Mouse (Mus musculus) mammary gland, adult 2 months (tissue): ENCODE results near the gene Ftsj1. TPM values are rescaled to one million over a fixed set of nuclear protein-coding genes. Genes with fewer than 3 reads are reported as not detected.

ENCODE experiments used
- polyA plus RNA-seq: library from polyadenylated mRNA; depleted of rRNA; stranded (reverse); fragments of >200 nt; gene quantifications from 2 replicates; pipeline ENCODE4 v1.2.3, GENCODE M21; 2012; ENCODE audit warnings: low replicate concordance; rRNA removed

Gene Ftsj1
- polyA plus RNA-seq: 28.8 and 40.2 TPM in 2 replicates

DNA sequence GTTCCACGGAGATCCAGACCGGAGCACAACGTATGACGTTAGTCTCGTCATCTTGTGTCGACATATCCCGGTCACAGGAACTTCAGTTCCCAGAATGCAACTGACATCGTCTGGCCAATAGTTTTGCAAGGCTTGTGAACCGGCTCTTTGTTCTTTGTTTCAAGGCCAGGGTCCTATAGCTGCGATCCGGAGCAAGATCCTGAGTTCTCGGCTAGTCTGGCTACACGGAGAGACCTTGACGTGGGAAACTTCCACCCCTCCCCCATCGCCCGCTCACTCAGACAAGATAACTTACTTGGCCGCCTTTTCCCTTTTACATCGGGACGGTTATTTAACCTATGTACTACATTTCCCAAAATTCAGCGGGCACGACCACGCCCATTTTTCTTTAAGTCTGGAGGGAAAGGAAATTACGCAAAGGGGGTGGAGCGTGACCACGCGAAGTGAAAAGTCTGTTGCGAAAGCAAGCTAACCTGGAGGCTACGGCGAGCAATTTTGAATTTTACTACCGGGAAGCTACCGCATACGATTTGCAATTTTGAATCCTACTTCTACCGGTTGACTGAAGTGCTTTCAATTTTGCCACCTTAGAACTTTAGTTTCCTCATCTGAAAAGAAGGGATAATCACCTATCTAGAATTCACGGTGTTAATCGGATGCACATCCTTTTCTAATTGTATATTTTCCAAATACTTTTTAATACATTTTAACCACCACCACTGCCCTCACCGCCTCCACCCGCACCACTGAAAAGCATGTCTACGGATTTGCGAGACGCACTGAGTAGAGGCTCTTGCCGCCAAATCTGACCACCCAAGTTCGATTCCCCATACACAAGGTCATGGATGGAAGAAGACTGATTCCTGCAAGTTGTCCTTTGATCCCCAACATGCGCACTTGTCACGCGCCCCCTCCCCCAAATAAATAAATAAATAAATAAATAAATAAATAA, at the start of gene Ftsj1:
TSS of gene Ftsj1 (minus strand) at position 73 of the 952 bp plus-strand sequence.

DNA sequence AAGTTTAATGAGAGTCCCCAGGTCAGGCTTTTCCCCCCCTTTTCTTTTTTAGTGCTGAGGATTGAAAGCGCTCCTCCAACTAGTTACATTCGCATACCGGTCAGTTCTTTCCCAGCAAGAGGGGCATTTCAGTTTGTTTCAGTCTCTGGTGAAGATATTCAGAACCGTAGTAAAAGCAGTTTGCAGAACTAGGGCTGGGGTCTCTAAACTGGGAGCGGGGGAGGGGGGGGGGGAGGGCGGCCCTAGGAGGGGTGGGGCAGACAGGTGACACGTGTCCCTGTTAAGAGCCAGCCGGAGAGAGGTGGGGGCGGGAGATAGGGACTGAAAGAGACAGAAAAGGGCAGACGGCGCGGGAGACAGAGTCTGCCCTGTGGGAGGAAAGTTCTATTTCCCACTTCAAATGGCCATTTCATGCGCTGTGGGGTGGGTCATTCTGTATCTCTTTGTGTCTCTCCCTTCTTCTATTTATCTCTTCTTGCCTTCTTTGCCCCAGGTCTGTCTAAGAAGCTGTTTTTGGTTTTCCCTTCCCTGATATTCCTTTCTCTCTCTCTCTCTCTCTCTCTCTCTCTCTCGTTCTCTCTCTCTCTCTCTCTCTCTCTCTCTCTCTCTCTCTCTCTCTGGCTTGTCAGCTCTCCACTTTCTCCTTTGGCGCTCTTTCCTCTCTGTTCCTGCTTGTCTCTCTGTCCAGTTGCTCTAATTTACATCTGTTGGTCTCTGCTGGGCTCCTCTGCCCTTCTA, 19.0 kb upstream of the Ftsj1 start, which contains the start of gene Slc38a5:
TSS of gene Slc38a5 (plus strand) at position 51 of the 738 bp plus-strand sequence.

DNA sequence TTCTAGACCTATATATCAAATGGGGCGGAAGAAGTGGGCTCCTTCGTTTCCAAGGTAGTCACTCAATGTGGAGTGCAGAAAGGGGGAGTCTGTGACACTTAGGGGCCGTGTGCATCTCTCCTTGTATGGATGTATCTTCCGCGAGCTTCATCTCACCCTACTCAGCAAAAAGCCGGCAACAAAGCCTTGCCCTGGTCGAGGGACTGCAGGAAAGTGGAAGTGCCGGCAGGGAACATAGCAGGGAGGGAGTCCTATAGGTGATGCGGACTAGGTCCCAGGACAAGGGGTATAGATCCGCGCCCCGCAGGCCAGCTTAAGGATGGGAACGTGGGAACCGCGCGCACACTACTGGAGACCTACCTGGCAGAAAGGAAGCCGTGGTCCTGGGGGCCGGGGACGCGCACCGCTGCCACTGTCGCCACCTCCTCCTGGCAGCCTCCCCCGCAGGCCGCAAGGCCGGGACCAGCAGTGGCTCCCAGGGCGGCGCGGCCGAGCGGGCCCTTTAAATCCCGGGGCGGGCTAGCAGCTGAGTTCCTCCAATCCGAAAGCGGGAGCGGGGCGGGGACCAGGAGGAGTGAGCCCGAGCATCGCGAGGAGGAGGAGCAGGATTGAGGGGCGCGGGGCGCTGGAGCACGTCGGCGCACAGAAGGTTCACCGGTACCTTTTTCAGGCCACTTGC, 46.1 kb downstream of the Ftsj1 start, which contains the start of gene Porcn:
TSS of gene Porcn (minus strand) at position 511 of the 679 bp plus-strand sequence.

DNA sequence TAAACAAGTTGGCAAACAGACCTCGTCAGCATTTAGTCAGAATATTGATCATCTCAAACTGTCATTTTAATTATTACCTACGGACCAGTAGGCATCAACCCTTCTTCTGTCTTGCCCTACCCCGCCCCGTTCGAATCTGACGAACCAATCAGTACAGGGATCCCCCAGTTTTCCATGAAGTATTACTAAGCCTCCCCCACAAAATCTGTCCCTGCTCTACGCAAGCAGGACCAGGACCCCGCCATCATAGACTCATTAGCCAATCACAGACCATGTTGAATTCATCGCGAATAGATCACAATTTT, 58.8 kb downstream of the Ftsj1 start, which contains the start of gene Ebp:
TSS of gene Ebp (minus strand) at position 94 of the 305 bp plus-strand sequence.

Other genes starting within 250 kb of the Ftsj1 start
- not detected in 2 replicates for gene Glod5, start 233.9 kb downstream of the Ftsj1 start, polyA plus RNA-seq
- 10.0 and 14.5 TPM in 2 replicates for gene Suv39h1, start 177.6 kb downstream of the Ftsj1 start, polyA plus RNA-seq
- gene Was, start 161.9 kb downstream of the Ftsj1 start, polyA plus RNA-seq: 17.7 and 40.1 TPM in 2 replicates
- 84.1 and 145 TPM in 2 replicates for gene Wdr13, start 119.5 kb downstream of the Ftsj1 start, polyA plus RNA-seq
- 59.0 and 77.2 TPM in 2 replicates for gene Rbm3, start 106.5 kb downstream of the Ftsj1 start, polyA plus RNA-seq
- gene Tbc1d25, start 76.2 kb downstream of the Ftsj1 start, polyA plus RNA-seq: 17.8 and 27.4 TPM in 2 replicates
- 101 and 104 TPM in 2 replicates for gene Ebp, start 58.9 kb downstream of the Ftsj1 start, polyA plus RNA-seq
- gene Porcn, start 45.9 kb downstream of the Ftsj1 start, polyA plus RNA-seq: 39.5 and 42.5 TPM in 2 replicates
- gene Slc38a5, start 18.7 kb upstream of the Ftsj1 start, polyA plus RNA-seq: 0.11 and 0.23 TPM in 2 replicates
- gene Ssxb10, start 75.0 kb upstream of the Ftsj1 start, polyA plus RNA-seq: not detected in 2 replicates
- gene Ssxb9, start 114.6 kb upstream of the Ftsj1 start, polyA plus RNA-seq: not detected in 2 replicates
- not detected in 2 replicates for gene Ssxb1, start 160.9 kb upstream of the Ftsj1 start, polyA plus RNA-seq
- gene Ssxb2, start 209.3 kb upstream of the Ftsj1 start, polyA plus RNA-seq: not detected in 2 replicates